Mouse (Mus musculus): ENCODE measurements around the gene Heatr9. TPM values are rescaled to one million over a fixed set of nuclear protein-coding genes. Genes with fewer than 3 reads are reported as not detected.
"Not testable (repeated sequence)": the region's sequence is repeated elsewhere in the genome, so short reads cannot be mapped to it uniquely, and the experiment has no call there.

Gene Heatr9
- polyA plus RNA-seq, 1 experiment: 0.20 TPM

GRCm38 (mm10) chr11:83563754-83564153, 41.8 kb upstream of the Heatr9 start:
- Histone ChIP-seq H3K36me3 (ENCODE audit: control insufficient read depth, insufficient read depth, low read length) (no peaks in the 10 kb centered on the region), H3K27me3 (ENCODE audit: control insufficient read depth, insufficient read depth, low read length) (no peaks in the 10 kb centered on the region), H3K4me1 (replicated peaks; ENCODE audit: control insufficient read depth, insufficient read depth, low read length) (no peaks in the 10 kb centered on the region), H3K4me3 (ENCODE audit: control insufficient read depth, insufficient read depth, low read length) (no peak overlapping the region), H3K27ac (ENCODE audit: control insufficient read depth, insufficient read depth, low read length) (no peak overlapping the region)
- TF ChIP-seq CTCF (IDR thresholded peaks at IDR 0.05; ENCODE audit: borderline replicate concordance, control insufficient read depth, extremely low read depth, insufficient read depth, low read length, poor library complexity): no peak
- TF ChIP-seq POLR2A (IDR thresholded peaks at IDR 0.05; ENCODE audit: control insufficient read depth, extremely low read depth, insufficient read depth, low read length, poor library complexity): no peak
- 83% methylated on average over 2 of the region's 2 CpGs for WGBS
- no peak for DNase-seq

GRCm38 (mm10) chr11:83562311-83562887, 40.4 kb upstream of the Heatr9 start:
- no peak overlapping the region for H3K27ac ChIP-seq (ENCODE audit: control insufficient read depth, insufficient read depth, low read length)
- WGBS: 65% methylated on average over 6 of the region's 6 CpGs
- no peaks in the 10 kb centered on the region for H3K27me3 ChIP-seq (ENCODE audit: control insufficient read depth, insufficient read depth, low read length)
- H3K36me3 ChIP-seq (ENCODE audit: control insufficient read depth, insufficient read depth, low read length): no peaks in the 10 kb centered on the region
- H3K4me3 ChIP-seq (ENCODE audit: control insufficient read depth, insufficient read depth, low read length): no peak overlapping the region
- DNase-seq: no peak
- no peak for TF ChIP-seq CTCF (IDR thresholded peaks at IDR 0.05; ENCODE audit: borderline replicate concordance, control insufficient read depth, extremely low read depth, insufficient read depth, low read length, poor library complexity)
- no peak for TF ChIP-seq POLR2A (IDR thresholded peaks at IDR 0.05; ENCODE audit: control insufficient read depth, extremely low read depth, insufficient read depth, low read length, poor library complexity)
- H3K4me1 ChIP-seq (replicated peaks; ENCODE audit: control insufficient read depth, insufficient read depth, low read length): no peaks in the 10 kb centered on the region

GRCm38 (mm10) chr11:83560405-83560804, 38.4 kb upstream of the Heatr9 start:
- Histone ChIP-seq H3K27ac (ENCODE audit: control insufficient read depth, insufficient read depth, low read length) (no peak overlapping the region), H3K27me3 (ENCODE audit: control insufficient read depth, insufficient read depth, low read length) (no peaks in the 10 kb centered on the region), H3K36me3 (ENCODE audit: control insufficient read depth, insufficient read depth, low read length) (no peaks in the 10 kb centered on the region), H3K4me3 (ENCODE audit: control insufficient read depth, insufficient read depth, low read length) (no peak overlapping the region), H3K4me1 (replicated peaks; ENCODE audit: control insufficient read depth, insufficient read depth, low read length) (no peaks in the 10 kb centered on the region)
- no peak for DNase-seq
- 27% methylated on average over 6 of the region's 6 CpGs for WGBS
- TF ChIP-seq POLR2A (IDR thresholded peaks at IDR 0.05; ENCODE audit: control insufficient read depth, extremely low read depth, insufficient read depth, low read length, poor library complexity): no peak
- no peak for TF ChIP-seq CTCF (IDR thresholded peaks at IDR 0.05; ENCODE audit: borderline replicate concordance, control insufficient read depth, extremely low read depth, insufficient read depth, low read length, poor library complexity)

- TF ChIP-seq POLR2A (IDR thresholded peaks at IDR 0.05; ENCODE audit: control insufficient read depth, extremely low read depth, insufficient read depth, low read length, poor library complexity): no peak
- TF ChIP-seq CTCF (IDR thresholded peaks at IDR 0.05; ENCODE audit: borderline replicate concordance, control insufficient read depth, extremely low read depth, insufficient read depth, low read length, poor library complexity): no peak
- H3K36me3 ChIP-seq (ENCODE audit: control insufficient read depth, insufficient read depth, low read length): no peaks in the 10 kb centered on the region
- DNase-seq: no peak
- H3K27ac ChIP-seq (ENCODE audit: control insufficient read depth, insufficient read depth, low read length): no peak overlapping the region
- H3K27me3 ChIP-seq (ENCODE audit: control insufficient read depth, insufficient read depth, low read length): no peaks in the 10 kb centered on the region
- H3K4me1 ChIP-seq (replicated peaks; ENCODE audit: control insufficient read depth, insufficient read depth, low read length): no peaks in the 10 kb centered on the region
- no peak overlapping the region for H3K4me3 ChIP-seq (ENCODE audit: control insufficient read depth, insufficient read depth, low read length)
- 96% methylated on average over 10 of the region's 10 CpGs for WGBS
Observed at GRCm38 (mm10) chr11:83557074-83557473, 35.1 kb upstream of the Heatr9 start.

- 37% methylated on average over 8 of the region's 8 CpGs for WGBS
- Histone ChIP-seq H3K27ac (ENCODE audit: control insufficient read depth, insufficient read depth, low read length) (no peak overlapping the region), H3K4me3 (ENCODE audit: control insufficient read depth, insufficient read depth, low read length) (no peak overlapping the region), H3K27me3 (ENCODE audit: control insufficient read depth, insufficient read depth, low read length) (no peaks in the 10 kb centered on the region), H3K4me1 (replicated peaks; ENCODE audit: control insufficient read depth, insufficient read depth, low read length) (no peaks in the 10 kb centered on the region), H3K36me3 (ENCODE audit: control insufficient read depth, insufficient read depth, low read length) (no peaks in the 10 kb centered on the region)
- DNase-seq: no peak
- no peak for TF ChIP-seq CTCF (IDR thresholded peaks at IDR 0.05; ENCODE audit: borderline replicate concordance, control insufficient read depth, extremely low read depth, insufficient read depth, low read length, poor library complexity)
- no peak for TF ChIP-seq POLR2A (IDR thresholded peaks at IDR 0.05; ENCODE audit: control insufficient read depth, extremely low read depth, insufficient read depth, low read length, poor library complexity)
Observed at GRCm38 (mm10) chr11:83556085-83556781, 34.3 kb upstream of the Heatr9 start.

GRCm38 (mm10) chr11:83551668-83552067, 29.7 kb upstream of the Heatr9 start:
- no peaks in the 10 kb centered on the region for H3K27me3 ChIP-seq (ENCODE audit: control insufficient read depth, insufficient read depth, low read length)
- no peak for DNase-seq
- H3K4me1 ChIP-seq (replicated peaks; ENCODE audit: control insufficient read depth, insufficient read depth, low read length): peaks cover 8% of the 10 kb centered on the region
- H3K27ac ChIP-seq (ENCODE audit: control insufficient read depth, insufficient read depth, low read length): no peak overlapping the region
- WGBS: 90% methylated on average over 5 of the region's 5 CpGs
- H3K4me3 ChIP-seq (ENCODE audit: control insufficient read depth, insufficient read depth, low read length): no peak overlapping the region
- no peaks in the 10 kb centered on the region for H3K36me3 ChIP-seq (ENCODE audit: control insufficient read depth, insufficient read depth, low read length)
- TF ChIP-seq CTCF (IDR thresholded peaks at IDR 0.05; ENCODE audit: borderline replicate concordance, control insufficient read depth, extremely low read depth, insufficient read depth, low read length, poor library complexity): no peak
- TF ChIP-seq POLR2A (IDR thresholded peaks at IDR 0.05; ENCODE audit: control insufficient read depth, extremely low read depth, insufficient read depth, low read length, poor library complexity): no peak

GRCm38 (mm10) chr11:83551037-83551436, 29.1 kb upstream of the Heatr9 start:
- not testable (repeated sequence) for H3K27ac ChIP-seq (ENCODE audit: control insufficient read depth, insufficient read depth, low read length); H3K27me3 ChIP-seq (ENCODE audit: control insufficient read depth, insufficient read depth, low read length); H3K4me1 ChIP-seq (replicated peaks; ENCODE audit: control insufficient read depth, insufficient read depth, low read length); H3K36me3 ChIP-seq (ENCODE audit: control insufficient read depth, insufficient read depth, low read length); DNase-seq; H3K4me3 ChIP-seq (ENCODE audit: control insufficient read depth, insufficient read depth, low read length)
- 63% methylated on average over 7 of the region's 7 CpGs for WGBS
